Mouse (Mus musculus) left cerebral cortex, postnatal 4 days (tissue): ENCODE measurements at regions not wholly inside any gene's neighbourhood (a gene's known extent, or its start where the extent isn't known, plus 50 kb on each side); places are given as distances from the start of the nearest gene placed in this dataset.

Experiments
- DNase-seq: peaks from one replicate; pipeline ENCODE4 v3.0.0-alpha.2; 2022
- intact Hi-C: fragments of 180-260 bp; cut with DNase I; formaldehyde crosslinking; loops from one replicate; pipeline ENCODE4 v1.15.1; 2025

GRCm38 (mm10) chr12:6307248-6307963 is 931.9 kb upstream of the Klhl29 start:
- intact Hi-C loops, result no loop called here
- peak; percentile 3 for DNase-seq

- no peak for DNase-seq
- intact Hi-C loops, result no loop called here
These were observed 912.1 kb upstream of the Klhl29 start for GRCm38 (mm10) chr12:6287622-6288021.

- no peak for DNase-seq
- intact Hi-C loops, result no loop called here
These were observed 888.5 kb upstream of the Klhl29 start for GRCm38 (mm10) chr12:6263962-6264361.
